8 mouse cellular contexts compared by ENCODE assay signal in genomic region chr12:5237078-5237477, GRCm38 (mm10).
DNase-seq lines count a peak whose midpoint lies in the region; ATAC-seq lines count a peak whose summit lies in the region.

No protein-coding gene starts in this region.

- H3K27ac ChIP-seq in hindbrain, embryonic 16.5 days (ENCODE audit: low read depth, low read length), result no peak overlapping the region
- no peak overlapping the region for H3K27ac ChIP-seq in lung, embryonic 16.5 days (ENCODE audit: low read length)

- WGBS in hindbrain, embryonic 16.5 days, result 43% methylated on average over 5 of the region's 5 CpGs
- WGBS in lung, embryonic 16.5 days, result 34% methylated on average over 5 of the region's 5 CpGs

- H3K9ac ChIP-seq in hindbrain, embryonic 16.5 days (ENCODE audit: low read depth, low read length), result no peak overlapping the region
- no peak overlapping the region for H3K9ac ChIP-seq in lung, embryonic 16.5 days (ENCODE audit: low read length)

- ATAC-seq in hindbrain, embryonic 16.5 days, result peak; percentile 53
- ATAC-seq in lung, embryonic 16.5 days (ENCODE audit: low read depth), result peak; percentile 83
- no peak for ATAC-seq in monocyte, adult 5-6 weeks (replicated peaks; ENCODE audit: insufficient number of reproducible peaks, low FRiP score, low TSS enrichment, poor library complexity, severe bottlenecking)

- no peak overlapping the region for H3K4me2 ChIP-seq in hindbrain, embryonic 16.5 days (ENCODE audit: low read length)
- no peak overlapping the region for H3K4me2 ChIP-seq in lung, embryonic 16.5 days (ENCODE audit: low read depth, low read length)

- peaks cover 19% of the 10 kb centered on the region for H3K4me1 ChIP-seq in hindbrain, embryonic 16.5 days (ENCODE audit: control insufficient read depth, insufficient read depth, low read depth, low read length)
- peaks cover 15% of the 10 kb centered on the region for H3K4me1 ChIP-seq in lung, embryonic 16.5 days (replicated peaks; ENCODE audit: control insufficient read depth, insufficient read depth, low read length)

- peak; percentile 66 to 80 for DNase-seq in adrenal gland, adult (ENCODE audit: inconsistent age in 2 of 2, low spot score in 1 of 2)
- DNase-seq in adrenal gland, adult 8-10 months, result no peak
- peak; percentile 33 for DNase-seq in ovary, adult 18-20 months (ENCODE audit: low spot score)
- no peak for DNase-seq in ovary, postnatal 10 days (ENCODE audit: low spot score)
- DNase-seq in thymus, postnatal 10 days (ENCODE audit: low spot score in 2 of 2), result no peak

- H3K36me3 ChIP-seq in hindbrain, embryonic 16.5 days (ENCODE audit: control insufficient read depth, insufficient read depth, low read length), result no peaks in the 10 kb centered on the region
- no peaks in the 10 kb centered on the region for H3K36me3 ChIP-seq in lung, embryonic 16.5 days (ENCODE audit: control insufficient read depth, insufficient read depth, low read length)

- no peaks in the 10 kb centered on the region for H3K27me3 ChIP-seq in hindbrain, embryonic 16.5 days (replicated peaks; ENCODE audit: control insufficient read depth, insufficient read depth, low read length)
- no peaks in the 10 kb centered on the region for H3K27me3 ChIP-seq in lung, embryonic 16.5 days (ENCODE audit: control insufficient read depth, insufficient read depth, low read depth, low read length)

- no peaks in the 10 kb centered on the region for H3K9me3 ChIP-seq in hindbrain, embryonic 16.5 days (ENCODE audit: control insufficient read depth, low read length)
- H3K9me3 ChIP-seq in lung, embryonic 16.5 days (ENCODE audit: control insufficient read depth, low read length), result no peaks in the 10 kb centered on the region

- no peak overlapping the region for H3K4me3 ChIP-seq in hindbrain, embryonic 16.5 days (ENCODE audit: low read length)
- no peak overlapping the region for H3K4me3 ChIP-seq in lung, embryonic 16.5 days (ENCODE audit: low read length)

Comparison
In these comparisons a context has a peak if more than half of its experiments do, and no peak if none do; other contexts are left out.
1. DNase-seq: peak in adrenal gland, adult (2 of 2) and ovary, adult 18-20 months (single experiment); none in adrenal gland, adult 8-10 months (single experiment), ovary, postnatal 10 days (single experiment) and thymus, postnatal 10 days (0 of 2).